Mouse (Mus musculus) T-helper 1 cell (primary cell): Measurements from ENCODE around the gene Med25.
"Not testable (repeated sequence)": the region's sequence is repeated elsewhere in the genome, so short reads cannot be mapped to it uniquely, and the experiment has no call there.

Source experiments
- in situ Hi-C: fragments of 300-600 bp; cut with MboI, MseI; formaldehyde crosslinking; loops from one replicate; pipeline ENCODE4 v1.15.1; 2025; ENCODE audit warnings: high pct_unique_total_duplicates

Gene Med25

GRCm38 (mm10) chr7:44894175-44894574, 1.7 kb upstream of the Med25 start:
- in situ Hi-C loops = loop anchor here (10.0 kb wide), 1 partner anchor 811 kb away; the partner anchor contains the start of gene Dbp

GRCm38 (mm10) chr7:44893197-44893596, 685 bp upstream of the Med25 start:
- in situ Hi-C loops = loop anchor here (10.0 kb wide), 1 partner anchor 812 kb away; the partner anchor contains the start of gene Dbp

- in situ Hi-C loops = loop anchor here (10.0 kb wide), 1 partner anchor 813 kb away; the partner anchor contains the start of gene Dbp
Observed at GRCm38 (mm10) chr7:44891611-44892010, 901 bp downstream of the Med25 start.

- in situ Hi-C loops = loop anchor here (10.0 kb wide), 1 partner anchor 814 kb away; the partner anchor contains the start of gene Dbp
Observed at GRCm38 (mm10) chr7:44890737-44891136, 1.8 kb downstream of the Med25 start.

GRCm38 (mm10) chr7:44890180-44890579, 2.3 kb downstream of the Med25 start:
- in situ Hi-C loops = loop anchor here (10.0 kb wide), 1 partner anchor 815 kb away; the partner anchor contains the start of gene Dbp

- in situ Hi-C loops = no loop called here
Observed at GRCm38 (mm10) chr7:44888256-44889105, 4.0 kb downstream of the Med25 start.

GRCm38 (mm10) chr7:44886964-44887363, 5.5 kb downstream of the Med25 start:
- in situ Hi-C loops = no loop called here

GRCm38 (mm10) chr7:44884637-44885036, 7.9 kb downstream of the Med25 start:
- in situ Hi-C loops = loop anchor here (5.0 kb wide), 1 partner anchor 73 kb away; no protein-coding TSS in a partner anchor

GRCm38 (mm10) chr7:44883036-44883435, 9.5 kb downstream of the Med25 start:
- in situ Hi-C loops = loop anchor here (5.0 kb wide), 1 partner anchor 74 kb away; no protein-coding TSS in a partner anchor

GRCm38 (mm10) chr7:44877833-44878232, 14.7 kb downstream of the Med25 start:
- in situ Hi-C loops = no loop called here

- in situ Hi-C loops = not testable (repeated sequence)
Observed at GRCm38 (mm10) chr7:44871774-44872173, 20.7 kb downstream of the Med25 start.

GRCm38 (mm10) chr7:44871181-44871580, 21.3 kb downstream of the Med25 start:
- in situ Hi-C loops = no loop called here

- in situ Hi-C loops = no loop called here
Observed at GRCm38 (mm10) chr7:44870614-44871013, 21.9 kb downstream of the Med25 start.

GRCm38 (mm10) chr7:44869697-44870528, 22.6 kb downstream of the Med25 start, which contains the start of gene Ptov1:
TSS of gene Ptov1 (minus strand) at chr7:44869788.
- in situ Hi-C loops = no loop called here

- in situ Hi-C loops = no loop called here
Observed at GRCm38 (mm10) chr7:44868919-44869696, 23.4 kb downstream of the Med25 start.

GRCm38 (mm10) chr7:44868465-44868864, 24.0 kb downstream of the Med25 start:
- in situ Hi-C loops = no loop called here

- in situ Hi-C loops = no loop called here
Observed at GRCm38 (mm10) chr7:44867802-44868201, 24.7 kb downstream of the Med25 start.

- in situ Hi-C loops = no loop called here
Observed at GRCm38 (mm10) chr7:44867010-44867702, 25.4 kb downstream of the Med25 start.

GRCm38 (mm10) chr7:44866276-44867009, 26.1 kb downstream of the Med25 start:
- in situ Hi-C loops = no loop called here
